Comparison of ENCODE assay signal across 8 mouse cellular contexts in genomic region chr19:10203146-10203847, GRCm38 (mm10). TPM values are rescaled to one million over a fixed set of nuclear protein-coding genes. Genes with fewer than 3 reads are reported as not detected.
A peak's percentile ranks its signal among the peaks of the same experiment; 100 is the strongest.
DNase-seq lines count a peak whose midpoint lies in the region; ATAC-seq and TF ChIP-seq lines count a peak whose summit lies in the region.

No protein-coding gene starts in this region.

- no peaks in the 10 kb centered on the region for H3K9me3 ChIP-seq in hindbrain, embryonic 14.5 days (ENCODE audit: control insufficient read depth, low read length)
- H3K9me3 ChIP-seq in midbrain, embryonic 15.5 days: no peaks in the 10 kb centered on the region

- DNase-seq in kidney, adult 2 months: no peak
- DNase-seq in kidney, adult 18-20 months: no peak
- no peak for DNase-seq in hindbrain, embryonic 14.5 days (ENCODE audit: low spot score)
- DNase-seq in left cerebral cortex, postnatal 36 days (ENCODE audit: low spot score in 2 of 2): no peak
- no peak for DNase-seq in left cerebral cortex, adult 8-10 months (ENCODE audit: low spot score in 2 of 2)
- DNase-seq in B cell, adult 2 months: no peak

- H3K4me3 ChIP-seq in kidney, adult 2 months (ENCODE audit: insufficient read depth, low read depth, low read length): peak overlapping the region; percentile 88
- peak overlapping the region; percentile 90 for H3K4me3 ChIP-seq in bone marrow, adult 2 months (replicated peaks; ENCODE audit: control insufficient read depth, low read depth, low read length)
- H3K4me3 ChIP-seq in hindbrain, embryonic 14.5 days (replicated peaks; ENCODE audit: low read length): peak overlapping the region; percentile 52
- H3K4me3 ChIP-seq in midbrain, embryonic 15.5 days: peak overlapping the region; percentile 71

- WGBS in kidney, adult 2 months: 1% methylated on average over 23 of the region's 23 CpGs
- 1% methylated on average over 23 of the region's 23 CpGs for WGBS in bone marrow, adult 2 months
- WGBS in hindbrain, embryonic 14.5 days: 4% methylated on average over 23 of the region's 23 CpGs
- WGBS in midbrain, embryonic 15.5 days: 3% methylated on average over 23 of the region's 23 CpGs

- peaks cover 2% of the 10 kb centered on the region; the same call in 1 of the 2 replicates for H3K4me1 ChIP-seq in kidney, adult 2 months (ENCODE audit: control insufficient read depth, insufficient read depth, low read length)
- H3K4me1 ChIP-seq in bone marrow, adult 2 months (ENCODE audit: control insufficient read depth, insufficient read depth, low read length): no peaks in the 10 kb centered on the region; the same call in 1 of the 2 replicates
- peaks cover 16% of the 10 kb centered on the region for H3K4me1 ChIP-seq in hindbrain, embryonic 14.5 days (replicated peaks; ENCODE audit: control insufficient read depth, insufficient read depth, low read length)
- peaks cover 21% of the 10 kb centered on the region for H3K4me1 ChIP-seq in midbrain, embryonic 15.5 days

- no peak; the same call in 1 of the 2 replicates for ATAC-seq in hindbrain, embryonic 14.5 days (ENCODE audit: low FRiP score)
- no peak for ATAC-seq in midbrain, embryonic 15.5 days (replicated peaks)

- intact Hi-C loops in left cerebral cortex, postnatal 36 days (cut with DNase I): no loop called here

- peak overlapping the region; percentile 82 for H3K9ac ChIP-seq in hindbrain, embryonic 14.5 days
- H3K9ac ChIP-seq in midbrain, embryonic 15.5 days: peak overlapping the region; percentile 80

- H3K4me2 ChIP-seq in hindbrain, embryonic 14.5 days (replicated peaks): peak overlapping the region; percentile 82
- peak overlapping the region; percentile 69 for H3K4me2 ChIP-seq in midbrain, embryonic 15.5 days

- no peak for TF ChIP-seq CTCF in kidney, adult 2 months (conservative IDR thresholded peaks at IDR 0.05; ENCODE audit: insufficient read depth, insufficient read length, low read depth, low read length)
- no peak for TF ChIP-seq CTCF in bone marrow, adult 2 months (IDR thresholded peaks at IDR 0.05; ENCODE audit: control insufficient read depth, insufficient read depth, low read length)

- H3K27me3 ChIP-seq in kidney, adult 2 months (replicated peaks; ENCODE audit: control insufficient read depth, insufficient read depth, low read length): no peaks in the 10 kb centered on the region
- H3K27me3 ChIP-seq in hindbrain, embryonic 14.5 days (ENCODE audit: control insufficient read depth, insufficient read depth, low read length): no peaks in the 10 kb centered on the region
- H3K27me3 ChIP-seq in midbrain, embryonic 15.5 days (replicated peaks): no peaks in the 10 kb centered on the region

- H3K27ac ChIP-seq in kidney, adult 2 months (ENCODE audit: insufficient read depth, low read depth, low read length): no peak overlapping the region
- H3K27ac ChIP-seq in bone marrow, adult 2 months (ENCODE audit: control insufficient read depth, insufficient read depth, low read depth, low read length, poor library complexity): peak overlapping the region; percentile 82
- H3K27ac ChIP-seq in hindbrain, embryonic 14.5 days: no peak overlapping the region
- peak overlapping the region; percentile 88 for H3K27ac ChIP-seq in midbrain, embryonic 15.5 days

- H3K36me3 ChIP-seq in kidney, adult 2 months (ENCODE audit: control insufficient read depth, insufficient read depth, low read length): no peaks in the 10 kb centered on the region
- peaks cover 46% of the 10 kb centered on the region for H3K36me3 ChIP-seq in hindbrain, embryonic 14.5 days (replicated peaks; ENCODE audit: control insufficient read depth, insufficient read depth)
- peaks cover 28% of the 10 kb centered on the region; the same call in 1 of the 2 replicates for H3K36me3 ChIP-seq in midbrain, embryonic 15.5 days (replicated peaks)

- TF ChIP-seq POLR2A in kidney, adult 2 months (IDR thresholded peaks at IDR 0.05; ENCODE audit: low read depth, low read length): no peak
- TF ChIP-seq POLR2A in bone marrow, adult 2 months (IDR thresholded peaks at IDR 0.05; ENCODE audit: borderline replicate concordance, control insufficient read depth, low read depth, low read length): peak; percentile 65; the same call in 1 of the 2 replicates

RNA-seq across cellular contexts. Expression of gene Tmem258, which starts 0.5 kb away (rescaled TPM):
- polyA plus RNA-seq in kidney, adult 2 months (2012; rRNA removed): 123 and 135 TPM in 2 replicates
- 54.6 and 126 TPM in 2 replicates for polyA plus RNA-seq in bone marrow, adult 2 months (2011; ENCODE audit: insufficient read depth, insufficient read length, low replicate concordance, missing spikeins)
- polyA plus RNA-seq in hindbrain, embryonic 14.5 days (2014; fragmentation: Nextera tagmentation; extraction: Ambion mirVana): 324 and 357 TPM in 2 replicates
- polyA plus RNA-seq in midbrain, embryonic 15.5 days (2015; fragmentation: Nextera tagmentation; extraction: Ambion mirVana): 324 and 334 TPM in 2 replicates
- total RNA-seq in left cerebral cortex, postnatal 36 days (2021): 10 to 100 TPM; 65.4 to 66.1 TPM
- total RNA-seq in left cerebral cortex, adult 8-10 months (2022): 10 to 100 TPM; 70.4 to 87.1 (median 72.2) TPM

RNA-seq across cellular contexts. Expression of gene Fen1, which starts 0.7 kb away (rescaled TPM):
- 4.8 and 4.9 TPM in 2 replicates for polyA plus RNA-seq in kidney, adult 2 months (2012; rRNA removed)
- 64.3 and 77.3 TPM in 2 replicates for polyA plus RNA-seq in bone marrow, adult 2 months (2011; ENCODE audit: insufficient read depth, insufficient read length, low replicate concordance, missing spikeins)
- polyA plus RNA-seq in hindbrain, embryonic 14.5 days (2014; fragmentation: Nextera tagmentation; extraction: Ambion mirVana): 24.2 and 24.8 TPM in 2 replicates
- 25.5 and 27.8 TPM in 2 replicates for polyA plus RNA-seq in midbrain, embryonic 15.5 days (2015; fragmentation: Nextera tagmentation; extraction: Ambion mirVana)
- total RNA-seq in left cerebral cortex, postnatal 36 days (2021): 10 to 100 TPM in 1 of 2 experiments, 1 to 10 TPM in 1; 10.0 to 13.9 TPM
- 10 to 100 TPM; 11.7 to 14.4 (median 13.0) TPM for total RNA-seq in left cerebral cortex, adult 8-10 months (2022)

RNA-seq across cellular contexts. Expression of gene Fads1, which starts 20.6 kb away (rescaled TPM):
- 87.4 and 88.4 TPM in 2 replicates for polyA plus RNA-seq in kidney, adult 2 months (2012; rRNA removed)
- polyA plus RNA-seq in bone marrow, adult 2 months (2011; ENCODE audit: insufficient read depth, insufficient read length, low replicate concordance, missing spikeins): 20.9 and 24.8 TPM in 2 replicates
- 148 and 156 TPM in 2 replicates for polyA plus RNA-seq in hindbrain, embryonic 14.5 days (2014; fragmentation: Nextera tagmentation; extraction: Ambion mirVana)
- polyA plus RNA-seq in midbrain, embryonic 15.5 days (2015; fragmentation: Nextera tagmentation; extraction: Ambion mirVana): 175 and 182 TPM in 2 replicates
- 100 to 1,000 TPM; 183 to 192 TPM for total RNA-seq in left cerebral cortex, postnatal 36 days (2021)
- total RNA-seq in left cerebral cortex, adult 8-10 months (2022): 100 to 1,000 TPM; 194 to 215 (median 198) TPM

RNA-seq across cellular contexts. Expression of gene Myrf, which starts 37.3 kb away (rescaled TPM):
- 18.8 and 24.5 TPM in 2 replicates for polyA plus RNA-seq in kidney, adult 2 months (2012; rRNA removed)
- polyA plus RNA-seq in bone marrow, adult 2 months (2011; ENCODE audit: insufficient read depth, insufficient read length, low replicate concordance, missing spikeins): 0.35 TPM in 1 of 2 replicates, not detected in the other
- 1.1 and 1.3 TPM in 2 replicates for polyA plus RNA-seq in hindbrain, embryonic 14.5 days (2014; fragmentation: Nextera tagmentation; extraction: Ambion mirVana)
- polyA plus RNA-seq in midbrain, embryonic 15.5 days (2015; fragmentation: Nextera tagmentation; extraction: Ambion mirVana): 0.62 and 0.79 TPM in 2 replicates
- 10 to 100 TPM; 17.1 to 18.9 TPM for total RNA-seq in left cerebral cortex, postnatal 36 days (2021)
- 10 to 100 TPM; 28.7 to 33.3 (median 29.0) TPM for total RNA-seq in left cerebral cortex, adult 8-10 months (2022)

Comparison
In these comparisons a context has a peak if more than half of its experiments do, and no peak if none do; other contexts are left out.
1. H3K27ac ChIP-seq: peak in bone marrow, adult 2 months (single experiment) and midbrain, embryonic 15.5 days (single experiment); none in kidney, adult 2 months (single experiment) and hindbrain, embryonic 14.5 days (single experiment).
2. Peak in every context shown above with its lines, with median percentiles within 50 percentile points of each other: H3K4me3 ChIP-seq.